Mouse (Mus musculus) 3T3-L1 (cell line): Measurements from ENCODE around the gene Gm4498.
"Not testable (repeated sequence)": the region's sequence is repeated elsewhere in the genome, so short reads cannot be mapped to it uniquely, and the experiment has no call there.

ENCODE experiments used
- DNase-seq: peaks from one replicate; pipeline ENCODE4 v3.0.0-alpha.2; 2015; ENCODE audit warnings: low read depth, low spot score

Gm4498 gene

DNA sequence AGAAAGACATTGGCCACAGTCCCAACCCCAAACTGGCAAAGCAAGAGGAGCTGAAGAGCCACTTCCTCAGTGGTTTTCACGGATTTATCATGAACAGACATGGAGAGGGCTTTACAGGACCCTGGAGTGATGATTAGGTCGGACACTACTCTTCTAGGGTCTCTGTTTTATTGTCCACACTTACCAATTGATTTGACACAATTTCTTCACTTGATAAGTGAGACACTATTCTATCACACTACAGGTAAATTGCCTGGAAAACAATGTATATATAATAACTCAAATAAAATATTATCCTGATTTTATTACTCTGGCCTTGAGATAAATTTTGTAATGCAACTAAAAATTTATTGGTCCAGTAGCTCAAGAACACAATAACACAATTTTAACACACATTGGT lies at the start of gene Gm4498:
TSS of gene Gm4498 (minus strand) at position 101 of the 400 bp plus-strand sequence.
- DNase-seq: not testable (repeated sequence)

DNA sequence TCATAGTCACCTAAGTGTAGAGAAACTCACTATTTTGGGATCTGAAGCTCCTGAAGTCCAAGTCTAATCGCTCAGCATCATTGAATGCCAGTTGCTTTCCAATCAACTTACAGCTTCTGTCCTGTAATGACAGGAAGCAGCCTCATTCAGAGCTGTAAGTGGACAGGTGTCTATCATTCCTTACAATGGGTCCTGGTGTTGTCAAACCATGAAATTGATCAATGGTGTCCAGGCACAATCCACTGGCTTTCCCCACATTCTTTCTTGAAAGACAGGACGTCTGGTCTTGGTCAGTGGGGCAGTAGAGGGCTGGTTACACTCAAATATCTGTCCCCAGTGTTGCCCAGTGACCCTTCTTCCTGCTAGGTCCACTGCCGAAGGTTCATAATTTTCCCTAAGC lies 29.1 kb upstream of the Gm4498 start, which contains the start of gene Gm5890:
TSS of gene Gm5890 (minus strand) at position 101 of the 400 bp plus-strand sequence.
- not testable (repeated sequence) for DNase-seq

DNA sequence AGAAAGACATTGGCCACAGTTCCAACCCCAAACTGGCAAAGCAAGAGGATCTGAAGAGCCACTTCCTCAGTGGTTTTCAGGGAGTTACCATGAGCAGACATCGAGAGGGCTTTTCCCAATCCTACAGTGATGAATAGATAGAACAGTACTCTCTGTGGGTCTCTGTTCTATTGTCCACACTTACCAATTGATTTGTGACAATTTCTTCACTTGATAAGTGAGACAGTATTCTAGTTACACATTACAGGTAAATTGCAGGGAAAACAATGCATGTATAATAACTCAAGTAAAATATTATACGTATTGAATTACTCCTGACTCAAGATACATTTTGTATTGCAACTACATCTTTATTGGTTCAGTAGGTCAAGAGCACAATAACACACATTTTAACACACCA lies 28.1 kb downstream of the Gm4498 start, which contains the start of gene Gm6164:
TSS of gene Gm6164 (minus strand) at position 101 of the 400 bp plus-strand sequence.
- DNase-seq: not testable (repeated sequence)

DNA sequence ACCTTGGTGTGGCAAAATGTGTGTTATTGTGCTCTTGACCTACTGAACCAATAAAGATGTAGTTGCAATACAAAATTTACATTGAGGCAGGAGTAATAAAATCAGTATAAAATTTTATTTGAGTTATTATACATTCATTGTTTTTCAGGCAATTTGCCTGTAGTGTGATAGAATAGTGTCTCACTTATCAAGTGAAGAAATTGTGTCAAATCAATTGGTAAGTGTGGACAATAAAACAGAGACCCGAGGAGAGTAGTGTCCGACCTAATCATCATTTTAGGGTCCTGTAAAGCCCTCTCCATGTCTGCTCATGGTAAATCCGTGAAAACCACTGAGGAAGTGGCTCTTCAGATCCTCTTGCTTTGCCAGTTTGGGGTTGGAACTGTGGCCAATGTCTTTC lies 40.2 kb downstream of the Gm4498 start, which contains the start of gene Vmn1r95:
TSS of gene Vmn1r95 (plus strand) at position 301 of the 400 bp plus-strand sequence.
- not testable (repeated sequence) for DNase-seq
